Mouse (Mus musculus): ENCODE measurements around the gene Tshr.
"Not testable (repeated sequence)": the region's sequence is repeated elsewhere in the genome, so short reads cannot be mapped to it uniquely, and the experiment has no call there.

Gene Tshr

DNA sequence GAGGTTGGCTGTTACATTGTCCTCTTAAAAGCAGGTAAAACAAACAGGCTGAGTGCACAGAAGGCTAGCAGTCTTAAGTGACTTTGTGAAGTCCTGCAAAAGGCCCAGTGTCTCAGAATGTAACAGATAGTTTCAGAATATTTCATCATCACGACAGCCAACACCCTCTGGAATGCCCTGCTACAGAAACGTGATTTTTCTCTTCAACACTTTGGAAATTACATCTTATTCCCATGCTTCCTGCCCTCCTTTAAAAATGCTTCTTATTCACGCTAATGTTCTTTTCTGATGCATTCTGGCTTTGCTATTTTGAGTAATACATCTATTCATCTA is 111.8 kb downstream of the Tshr start:
- no peak for DNase-seq (ENCODE audit: inconsistent age in 2 of 2, low spot score in 1 of 2)

DNA sequence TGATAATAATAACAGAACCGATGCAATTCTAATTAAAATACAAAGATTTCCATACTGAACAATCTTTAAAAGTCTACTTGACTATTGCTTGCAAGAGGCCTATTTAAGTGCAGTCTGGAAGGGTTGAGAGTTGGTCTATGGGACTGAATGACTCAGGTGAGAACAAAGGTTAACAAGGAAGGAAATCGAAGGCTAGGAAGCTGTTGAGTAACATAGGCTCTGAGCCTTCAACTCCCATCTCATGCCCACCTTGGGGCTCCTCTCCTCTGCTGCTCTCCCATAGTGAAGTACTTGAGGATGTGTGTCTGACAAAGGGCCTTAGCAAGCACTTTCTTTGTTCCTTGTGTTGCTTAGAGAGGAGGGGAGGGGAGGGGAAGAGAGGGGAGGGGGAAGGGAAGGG is 116.1 kb downstream of the Tshr start:
- no peak for DNase-seq (ENCODE audit: inconsistent age in 2 of 2, low spot score in 1 of 2)

DNA sequence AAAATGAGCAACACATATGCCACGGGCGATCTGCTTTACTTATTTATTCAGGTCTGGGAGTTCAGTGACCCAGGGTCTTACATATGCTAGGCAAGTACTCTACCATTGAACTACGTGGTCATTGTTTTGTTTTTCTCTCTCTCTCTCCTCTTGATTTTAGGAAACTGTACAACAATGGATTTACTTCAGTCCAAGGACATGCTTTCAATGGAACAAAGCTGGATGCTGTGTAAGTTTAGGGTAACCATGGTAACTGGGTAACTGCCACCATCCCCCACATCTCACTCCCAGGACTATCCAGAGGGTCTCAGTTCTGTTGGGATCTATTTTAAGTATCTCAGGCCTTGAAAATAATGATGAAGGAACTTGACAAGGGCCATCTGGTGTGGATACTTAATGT is 127.4 kb downstream of the Tshr start:
- no peak for DNase-seq (ENCODE audit: inconsistent age in 2 of 2, low spot score in 1 of 2)

DNA sequence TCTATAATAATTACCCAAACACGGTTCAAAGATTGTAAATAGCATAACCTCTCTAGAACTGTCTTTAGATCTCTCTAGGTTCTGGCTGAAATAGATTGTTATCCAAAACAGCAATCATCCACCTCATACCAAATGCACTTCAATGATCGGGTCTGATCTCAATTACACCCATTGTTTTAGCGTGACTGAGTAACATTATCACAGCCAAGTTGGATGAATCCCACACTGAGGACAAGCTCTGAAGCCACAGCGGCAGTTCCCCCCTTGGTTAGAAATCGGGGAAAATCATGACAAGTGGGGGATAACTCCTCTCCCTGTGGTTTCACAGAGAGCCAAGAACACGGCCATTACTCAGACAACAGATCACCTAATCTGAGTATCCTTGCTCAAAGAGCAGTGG is 129.6 kb downstream of the Tshr start:
- DNase-seq (ENCODE audit: inconsistent age in 2 of 2, low spot score in 1 of 2) = no peak

DNA sequence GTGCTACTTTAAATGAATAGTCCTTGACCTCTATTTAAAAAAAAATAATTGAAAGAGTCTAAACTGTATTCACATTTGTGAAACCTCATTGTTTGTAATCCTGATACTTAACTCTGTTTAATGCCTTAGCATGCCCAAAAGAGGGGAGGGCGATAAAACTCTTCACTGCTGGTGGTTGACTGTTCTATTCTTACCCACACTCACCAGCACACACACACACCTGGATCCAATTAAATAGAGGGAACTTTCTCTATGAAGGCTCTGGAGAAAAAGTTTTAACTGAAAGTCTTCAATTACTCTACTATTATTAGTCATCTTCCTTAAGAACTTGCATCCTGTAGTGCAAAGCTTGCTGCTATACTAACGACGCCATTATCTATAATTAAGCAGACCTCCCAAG is 133.4 kb downstream of the Tshr start:
- no peak for DNase-seq (ENCODE audit: inconsistent age in 2 of 2, low spot score in 1 of 2)

DNA sequence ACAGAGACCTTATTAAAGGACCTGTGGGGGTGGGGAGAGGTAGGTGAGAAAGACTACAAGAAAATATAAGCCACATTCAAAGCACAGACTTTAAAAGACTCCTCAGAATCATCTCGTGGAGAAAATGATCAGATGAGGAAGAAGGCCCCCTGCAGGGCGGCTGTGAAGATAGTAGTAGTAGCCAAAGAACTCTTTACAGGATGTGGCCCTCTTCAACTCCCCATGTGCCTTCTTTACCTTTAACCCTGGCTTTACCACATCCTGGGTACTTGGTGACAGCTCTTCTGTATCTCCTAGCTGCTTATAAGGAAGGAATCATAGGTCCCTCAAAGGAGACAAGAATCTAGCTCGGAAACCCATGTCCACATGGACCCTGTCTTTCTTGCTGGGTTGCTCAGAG is 139.3 kb downstream of the Tshr start:
- DNase-seq (ENCODE audit: inconsistent age in 2 of 2, low spot score in 1 of 2) = no peak

DNA sequence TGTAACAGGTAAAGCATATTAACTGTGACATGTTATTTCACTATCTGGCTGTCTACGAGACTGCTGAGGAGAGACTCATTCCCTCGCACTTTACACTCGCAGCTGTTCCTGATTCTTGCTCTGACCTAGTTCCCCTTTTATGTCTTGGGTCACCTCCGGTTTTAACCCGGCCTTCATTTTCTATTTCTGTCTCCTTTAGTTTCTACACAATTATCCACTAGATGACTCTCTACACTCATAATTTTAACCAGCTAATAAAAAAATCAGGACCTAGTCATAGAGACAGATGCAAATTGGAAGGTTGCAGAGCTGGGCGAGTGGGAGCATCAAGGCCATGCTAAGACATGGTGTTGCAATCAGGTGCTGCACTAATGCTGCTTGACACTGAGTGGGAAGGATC is 150.2 kb downstream of the Tshr start:
- no peak for DNase-seq (ENCODE audit: inconsistent age in 2 of 2, low spot score in 1 of 2)

DNA sequence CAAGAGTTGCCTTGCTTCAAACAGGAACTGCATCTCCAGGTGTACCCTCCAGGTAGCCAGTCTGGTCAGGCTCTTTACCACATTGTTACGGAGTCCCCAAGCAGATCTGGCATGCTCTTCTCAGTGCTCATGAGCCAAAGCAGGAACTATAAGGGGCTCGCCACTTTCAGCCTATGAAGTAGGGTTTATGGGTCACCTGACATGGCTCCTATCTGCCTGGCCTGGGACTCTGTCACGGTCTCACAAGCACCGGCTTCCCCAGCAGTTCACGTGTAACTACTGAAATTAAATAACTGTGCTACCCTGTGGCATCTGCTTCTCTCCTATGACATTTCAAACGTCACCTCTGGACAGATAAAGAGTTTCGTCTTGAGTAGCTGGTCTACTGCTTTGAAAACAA is 155.8 kb downstream of the Tshr start:
- DNase-seq (ENCODE audit: inconsistent age in 2 of 2, low spot score in 1 of 2) = no peak

DNA sequence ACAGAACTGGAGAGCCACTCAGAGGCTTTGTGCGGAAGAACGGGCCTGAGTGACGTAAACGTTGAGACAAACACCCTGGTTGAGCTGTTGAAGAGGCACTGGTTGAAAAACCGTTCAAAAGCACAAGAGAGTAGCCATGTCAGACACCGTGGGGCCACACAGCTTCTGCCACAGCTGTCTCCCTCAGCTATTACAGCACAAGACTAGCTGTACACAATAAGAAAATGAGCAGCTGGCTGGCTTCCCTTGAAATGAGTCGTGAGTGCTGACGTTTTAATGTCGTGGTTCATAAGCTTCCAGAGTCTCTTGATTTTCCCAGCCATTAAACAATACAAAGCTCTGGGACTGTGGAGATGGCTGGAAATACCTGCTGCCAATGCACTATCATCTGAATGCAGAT is 165.1 kb downstream of the Tshr start:
- DNase-seq (ENCODE audit: inconsistent age in 2 of 2, low spot score in 1 of 2) = no peak

DNA sequence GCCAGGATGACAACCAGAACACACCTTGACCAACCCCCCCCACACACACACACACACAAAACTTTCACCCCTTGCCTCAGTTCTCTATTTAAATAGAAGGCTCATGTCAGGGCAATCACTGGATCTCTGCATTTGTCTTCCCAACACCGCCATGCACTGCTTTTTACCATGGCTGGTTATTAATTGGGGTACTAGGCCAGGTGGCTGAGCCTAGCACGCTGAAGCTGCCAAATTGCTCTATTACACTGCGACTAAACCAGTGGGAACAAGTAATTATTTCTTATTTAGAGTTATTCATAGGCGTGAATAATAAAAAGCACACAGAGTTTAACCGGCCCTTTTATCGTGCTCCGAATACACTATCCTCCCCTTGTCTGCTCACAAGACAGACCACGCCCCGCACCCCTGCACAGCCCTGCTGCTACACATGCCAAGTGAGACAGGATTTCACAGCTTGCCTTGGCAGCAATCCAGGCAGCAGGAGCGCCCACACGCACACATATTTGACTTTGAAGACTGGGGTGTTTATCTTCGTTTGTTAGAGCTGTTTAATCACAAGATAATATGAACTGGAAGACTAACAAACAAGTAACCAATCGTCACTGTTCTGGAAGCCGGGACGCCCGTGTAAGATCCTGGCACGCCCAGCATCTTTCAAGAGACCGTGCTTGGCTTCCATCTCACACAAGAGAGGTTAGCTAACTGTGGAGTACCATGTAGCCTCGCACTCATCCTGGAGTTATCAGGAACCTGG is 167.6 kb downstream of the Tshr start:
- peak; percentile 8 to 39 for DNase-seq (ENCODE audit: inconsistent age in 2 of 2, low spot score in 1 of 2)

DNA sequence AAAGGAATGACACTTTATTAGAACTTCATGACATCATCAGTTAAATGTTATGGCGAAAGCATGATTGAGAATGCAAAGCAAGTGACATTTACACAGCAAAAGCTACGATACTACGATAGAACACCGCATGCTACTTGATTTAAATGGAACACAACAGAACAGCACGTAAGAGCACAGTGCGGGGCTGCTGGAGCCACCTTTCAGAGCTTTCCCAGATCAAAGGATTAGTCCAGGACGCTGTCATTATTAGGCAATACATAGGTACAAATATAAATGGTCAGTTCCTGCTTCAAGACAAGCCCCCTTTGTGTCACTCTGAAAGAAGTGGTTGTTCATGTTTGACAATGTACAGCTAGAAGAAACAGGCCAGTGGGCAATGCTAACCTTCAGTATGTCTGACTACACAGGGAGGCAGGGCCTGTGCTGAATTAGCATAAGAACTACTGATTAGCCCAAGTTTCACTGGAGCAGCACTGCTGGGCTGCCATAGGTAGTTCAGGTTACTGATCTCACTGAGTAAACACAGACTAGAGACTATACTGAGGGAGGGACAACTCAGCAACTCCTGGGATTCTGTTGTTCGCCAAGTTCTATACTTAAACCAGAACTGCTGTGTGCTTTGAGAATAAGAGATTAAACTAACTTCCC is 173.1 kb downstream of the Tshr start:
- not testable (repeated sequence) for DNase-seq (ENCODE audit: inconsistent age in 2 of 2, low spot score in 1 of 2)

DNA sequence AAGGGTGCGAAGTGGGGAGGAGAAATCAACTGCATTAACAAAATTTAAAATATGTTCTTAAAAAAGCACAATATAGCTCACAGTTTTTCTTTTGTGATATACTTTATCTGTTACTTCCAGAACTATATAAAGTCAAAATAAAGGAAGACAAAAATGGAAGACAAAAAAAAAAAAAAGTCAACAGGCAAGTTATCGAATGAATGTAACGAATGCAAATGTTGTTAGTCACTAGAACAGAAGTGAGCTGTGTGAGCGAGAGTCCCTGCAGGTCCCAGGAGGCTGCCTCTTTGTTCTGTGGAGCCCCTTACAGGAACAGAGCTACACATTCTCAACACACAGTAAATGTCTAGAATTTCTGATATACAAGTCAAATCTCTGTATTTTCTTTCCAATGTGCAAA is 173.8 kb downstream of the Tshr start:
- DNase-seq (ENCODE audit: inconsistent age in 2 of 2, low spot score in 1 of 2) = not testable (repeated sequence)

DNA sequence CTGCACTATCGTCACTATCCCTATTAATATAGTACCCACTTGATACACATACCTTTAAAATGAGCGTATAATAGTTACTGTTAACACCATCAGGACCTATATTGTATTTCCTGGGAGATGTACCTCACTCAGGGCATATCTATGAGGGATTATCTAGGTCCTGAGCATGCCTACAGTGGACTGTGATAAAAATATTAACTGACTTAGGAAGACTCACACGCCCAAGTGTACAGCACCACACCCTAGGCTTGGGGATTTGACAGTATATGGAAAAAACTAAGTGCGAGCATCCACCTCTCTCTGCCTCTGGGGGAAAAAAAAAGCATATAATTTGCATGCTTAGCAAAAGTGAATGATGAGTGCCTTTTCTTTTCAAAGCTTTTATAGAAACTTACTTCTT is 182.8 kb downstream of the Tshr start:
- DNase-seq (ENCODE audit: inconsistent age in 2 of 2, low spot score in 1 of 2) = no peak

DNA sequence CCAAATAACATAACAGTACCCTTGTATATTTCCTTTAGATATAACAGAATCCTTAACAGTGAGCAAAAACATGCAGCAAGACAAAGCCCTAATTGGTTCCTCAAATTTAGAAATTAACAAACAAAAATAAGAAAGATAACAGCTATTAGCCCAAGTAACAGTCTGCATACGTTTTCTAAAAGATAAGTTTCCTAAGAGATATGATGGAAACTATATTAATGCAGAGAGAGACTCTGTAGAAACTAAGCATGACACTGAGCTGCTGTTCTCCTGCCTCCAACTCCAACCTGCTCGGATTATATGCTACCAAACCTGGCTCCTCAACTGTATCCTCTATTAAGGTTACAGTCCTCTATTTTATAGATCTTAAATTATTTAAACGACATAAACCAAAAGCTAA is 184.9 kb downstream of the Tshr start:
- no peak for DNase-seq (ENCODE audit: inconsistent age in 2 of 2, low spot score in 1 of 2)

DNA sequence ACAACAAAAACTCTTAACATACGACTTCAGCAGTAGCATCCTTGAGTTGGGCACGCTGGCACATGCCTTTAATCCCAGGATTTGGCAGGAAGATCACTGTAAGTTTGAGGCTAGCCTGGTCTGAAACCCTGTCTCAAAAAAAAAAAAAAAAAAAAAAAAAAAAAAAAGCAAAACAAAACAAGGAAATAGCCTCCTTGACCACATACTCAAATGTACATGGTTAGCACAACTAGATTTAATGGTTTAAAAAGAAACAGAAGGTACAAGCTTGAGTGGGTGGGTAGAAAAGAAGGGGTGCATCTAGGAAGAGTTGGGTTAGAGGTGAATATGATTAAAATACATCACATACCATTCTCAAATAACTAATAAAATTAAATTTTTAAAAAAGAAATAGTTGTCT is 187.3 kb downstream of the Tshr start:
- no peak for DNase-seq (ENCODE audit: inconsistent age in 2 of 2, low spot score in 1 of 2)

DNA sequence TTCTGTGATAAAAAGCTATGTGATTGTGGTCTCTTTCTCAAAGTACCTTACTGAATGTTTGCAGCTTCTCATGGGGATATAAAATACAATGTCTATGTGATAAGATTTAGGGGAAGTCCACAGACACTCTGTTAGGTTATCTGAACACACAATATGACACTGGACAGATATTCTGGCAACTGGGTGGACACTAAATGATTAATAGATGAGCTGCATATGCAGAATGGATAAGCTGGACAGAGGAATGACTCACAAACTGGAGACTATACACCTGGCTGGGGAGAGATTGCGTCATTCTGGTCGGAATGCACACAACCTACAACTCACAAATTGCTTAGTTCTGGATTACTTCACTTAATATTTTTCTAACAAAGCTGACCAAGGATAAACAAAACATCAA is 195.3 kb downstream of the Tshr start:
- no peak for DNase-seq (ENCODE audit: inconsistent age in 2 of 2, low spot score in 1 of 2)

DNA sequence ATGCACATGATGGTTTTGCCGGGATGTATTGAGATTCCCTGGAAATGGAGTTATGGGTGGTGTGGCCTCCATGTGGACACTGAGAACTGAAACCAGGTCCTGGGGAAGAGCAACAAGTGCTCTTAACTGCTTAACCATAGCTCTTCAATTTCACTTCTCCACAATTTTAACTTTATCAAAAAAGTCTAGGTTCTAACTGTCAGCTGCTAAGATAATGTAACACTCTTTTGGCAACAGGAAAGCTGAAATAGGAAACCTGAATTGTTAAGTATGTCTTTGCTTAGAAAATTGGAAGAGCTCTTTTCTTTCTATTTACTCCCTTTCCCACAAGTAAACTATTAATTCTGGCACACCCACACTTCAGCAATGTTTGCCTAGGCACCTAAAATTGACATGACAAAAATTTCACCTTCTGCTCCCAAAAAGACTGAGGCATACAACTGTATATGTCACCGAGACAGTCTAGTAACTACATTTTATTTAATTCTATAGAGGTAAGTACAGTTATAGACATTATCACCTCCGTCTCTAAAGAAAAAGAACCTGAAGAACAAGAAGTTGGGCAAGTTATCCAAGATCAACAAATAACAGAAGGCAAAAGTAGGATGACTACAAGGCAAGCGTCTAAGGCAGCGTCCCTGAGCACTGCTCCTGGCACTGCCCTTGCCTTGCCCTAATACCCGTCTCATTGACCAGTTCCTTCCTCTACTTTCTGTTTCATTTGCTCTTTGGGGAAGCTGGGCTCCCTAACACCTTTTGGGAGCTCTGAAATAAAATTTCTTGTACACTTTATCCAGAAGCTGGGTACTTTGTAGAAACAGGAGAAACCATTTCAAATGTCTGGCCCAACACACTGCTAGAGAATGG is 197.1 kb downstream of the Tshr start:
- peak in 1 of 2 experiments; percentile 45 for DNase-seq (ENCODE audit: inconsistent age in 2 of 2, low spot score in 1 of 2)

DNA sequence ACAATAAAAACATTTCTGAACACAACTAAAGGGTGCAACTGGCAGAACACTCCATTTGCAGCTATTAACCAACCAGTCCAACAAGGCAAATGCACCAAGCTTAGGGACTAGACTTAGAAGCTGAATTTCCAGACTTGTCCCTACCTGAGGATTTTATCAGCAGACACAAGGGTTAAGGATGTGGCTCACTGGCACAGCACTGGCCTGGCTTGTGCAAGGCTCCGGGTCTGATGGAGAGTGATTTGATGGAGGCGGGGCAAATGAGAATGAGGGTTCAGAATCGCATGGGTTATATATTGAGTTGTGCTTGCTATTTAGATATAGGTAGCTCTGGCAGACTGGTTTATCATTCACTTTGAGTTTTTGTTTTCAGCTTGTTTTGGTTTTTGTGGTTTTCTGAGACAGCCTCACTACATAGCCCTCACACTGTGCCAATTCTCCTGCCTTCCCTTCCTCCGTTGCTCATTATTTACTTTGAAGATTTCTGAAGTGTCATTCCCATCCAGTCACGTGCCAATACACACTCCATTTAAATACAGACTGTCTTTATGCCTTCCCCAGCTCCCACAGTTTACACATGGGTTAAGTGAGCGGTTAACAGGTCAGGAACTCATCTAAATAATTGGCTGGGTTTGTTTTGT is 198.1 kb downstream of the Tshr start:
- DNase-seq (ENCODE audit: inconsistent age in 2 of 2, low spot score in 1 of 2) = no peak

DNA sequence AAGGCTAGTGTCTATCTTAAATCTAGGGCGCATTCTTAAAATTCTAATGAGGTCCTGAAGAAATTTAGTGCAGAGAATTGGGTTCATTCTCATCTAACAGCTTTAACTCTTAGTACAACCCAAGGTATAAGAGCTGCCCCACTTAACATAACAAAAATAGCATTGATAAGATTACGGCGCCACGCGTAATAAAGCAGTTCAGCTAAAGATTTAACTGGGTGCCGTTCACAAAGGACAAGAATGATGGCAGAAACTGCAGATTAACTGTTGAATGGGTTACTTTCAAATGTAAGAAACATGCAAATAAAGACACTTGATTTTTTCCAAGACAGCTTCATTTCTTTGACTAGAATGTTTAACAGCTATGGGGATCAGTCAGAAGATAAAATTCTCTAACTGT is 199.0 kb downstream of the Tshr start:
- no peak for DNase-seq (ENCODE audit: inconsistent age in 2 of 2, low spot score in 1 of 2)

DNA sequence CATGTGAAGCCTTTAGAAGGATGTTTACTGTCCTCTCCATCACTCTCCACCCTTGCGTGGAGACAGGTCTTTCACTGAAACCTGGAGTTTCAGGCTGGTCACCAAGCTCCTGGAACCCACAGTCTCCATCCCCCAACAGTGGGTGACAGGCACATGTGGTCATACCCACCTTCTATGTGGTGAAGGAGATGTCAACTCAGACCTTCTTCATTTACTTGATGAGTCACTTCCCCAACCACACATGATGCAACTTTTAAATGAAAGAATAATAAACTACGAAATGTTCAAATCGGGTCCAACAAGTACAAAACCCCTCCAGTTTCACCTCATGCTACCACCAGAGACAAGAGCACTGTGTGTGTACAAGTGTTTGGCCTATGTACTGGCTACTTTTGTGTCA is 200.8 kb downstream of the Tshr start:
- no peak for DNase-seq (ENCODE audit: inconsistent age in 2 of 2, low spot score in 1 of 2)

DNA sequence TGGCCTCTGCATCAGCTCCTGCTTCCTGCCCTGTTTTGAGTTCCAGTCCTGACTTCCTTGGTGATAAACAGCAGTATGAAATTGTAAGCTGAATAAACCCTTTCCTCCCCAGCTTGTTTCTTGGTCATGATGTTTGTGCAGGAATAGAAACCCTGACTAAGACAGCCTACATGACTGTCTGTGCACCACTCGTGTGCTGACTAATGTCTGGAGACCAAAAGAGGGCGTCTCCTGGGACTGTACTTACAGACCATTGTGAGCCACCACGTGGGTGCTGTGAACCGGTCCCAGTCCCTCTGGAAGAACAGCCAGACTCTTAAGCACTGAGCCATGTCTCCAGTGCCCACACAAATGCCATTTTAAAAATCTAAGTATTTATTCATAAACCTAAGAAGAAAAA is 201.5 kb downstream of the Tshr start:
- not testable (repeated sequence) for DNase-seq (ENCODE audit: inconsistent age in 2 of 2, low spot score in 1 of 2)

DNA sequence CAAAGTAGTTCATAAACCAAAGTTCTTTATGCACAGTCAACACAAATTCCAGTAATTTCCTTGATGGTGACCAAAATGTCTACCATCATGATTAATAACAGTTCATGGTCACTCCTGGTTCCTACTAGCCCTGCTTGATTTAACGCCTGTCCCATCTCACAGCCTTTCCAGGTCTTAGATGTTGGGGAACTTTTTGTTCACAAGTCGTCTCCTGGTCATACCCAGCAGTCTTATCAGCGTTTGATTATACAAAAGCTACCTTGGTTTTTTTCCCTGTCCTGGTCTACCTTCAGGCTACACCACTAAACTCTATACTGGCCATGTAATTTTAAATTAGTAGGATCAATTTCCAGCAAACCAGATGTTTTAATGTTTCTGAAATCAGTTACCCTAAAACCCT is 202.7 kb downstream of the Tshr start:
- peak in 1 of 2 experiments; percentile 69 for DNase-seq (ENCODE audit: inconsistent age in 2 of 2, low spot score in 1 of 2)
